Mouse (Mus musculus) layer of hippocampus, adult 18-20 months (tissue): ENCODE measurements around the gene Zfp579. TPM values are rescaled to one million over a fixed set of nuclear protein-coding genes. Genes with fewer than 3 reads are reported as not detected.

Experiments
- DNase-seq, 2 experiments: peaks; one replicate each; pipeline ENCODE4 v3.0.0; 2022; ENCODE audit warnings: low spot score in 2 of 2
- total RNA-seq, 2 experiments: library from RNA; stranded (reverse); gene quantifications; 2 replicates each; pipeline ENCODE4 v1.2.3; 2021

Gene Zfp579
- total RNA-seq, 2 experiments from 2014 or later, result 27.2 to 34.9 TPM

GRCm38 (mm10) chr7:4963527-4963926, 32.4 kb downstream of the Zfp579 start:
- DNase-seq, result no peak

DNA sequence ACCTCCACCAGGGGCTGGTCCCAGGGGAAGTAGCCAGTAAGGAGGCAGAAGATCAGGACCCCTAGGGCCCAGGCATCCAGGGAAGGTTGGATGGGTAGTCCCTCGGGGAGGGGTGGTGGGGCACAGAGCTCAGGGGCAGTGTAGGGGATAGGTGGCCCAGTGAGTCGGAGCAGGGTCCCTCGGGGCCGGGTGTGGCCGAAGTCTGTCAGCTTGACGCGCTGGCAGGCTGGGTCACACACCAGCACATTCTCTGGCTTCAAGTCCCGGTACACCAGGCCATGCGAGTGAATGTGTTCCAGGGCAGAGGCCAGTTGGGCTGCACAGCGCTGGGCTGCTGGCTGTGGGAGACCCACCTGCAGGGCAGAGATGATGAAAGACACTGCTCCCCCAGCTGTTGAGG, 38.6 kb downstream of the Zfp579 start:
- no peak for DNase-seq

- DNase-seq, result no peak
Measured at GRCm38 (mm10) chr7:4953815-4954445, 42.0 kb downstream of the Zfp579 start.

- DNase-seq, result no peak
Measured at GRCm38 (mm10) chr7:4950561-4951342, 45.2 kb downstream of the Zfp579 start.

GRCm38 (mm10) chr7:4948386-4948785, 47.6 kb downstream of the Zfp579 start:
- DNase-seq, result no peak

GRCm38 (mm10) chr7:4947855-4948254, 48.1 kb downstream of the Zfp579 start:
- peak in 1 of 2 experiments; percentile 22 for DNase-seq

- peak; percentile 87 to 98 for DNase-seq
Measured at GRCm38 (mm10) chr7:4943223-4943815, 52.6 kb downstream of the Zfp579 start.

DNA sequence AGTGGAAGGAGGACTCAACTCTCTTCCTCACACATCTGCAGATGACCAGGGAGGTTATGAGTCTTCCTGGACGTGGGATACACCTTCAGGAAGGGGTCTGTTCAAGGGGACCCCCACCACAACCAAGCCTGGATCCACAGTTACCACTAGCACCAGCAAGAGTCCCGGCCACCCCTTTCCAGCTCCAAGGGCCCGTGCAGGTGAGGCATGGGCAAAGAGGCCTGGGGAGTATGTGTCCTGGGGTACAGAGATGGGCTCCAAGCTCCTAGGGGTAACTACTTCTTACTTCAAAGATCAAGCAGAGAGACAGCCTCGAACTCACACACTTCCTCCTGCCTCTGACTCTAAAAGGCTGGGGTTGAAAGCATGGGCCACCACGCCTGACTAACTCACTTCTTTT, 53.3 kb downstream of the Zfp579 start:
- no peak for DNase-seq

DNA sequence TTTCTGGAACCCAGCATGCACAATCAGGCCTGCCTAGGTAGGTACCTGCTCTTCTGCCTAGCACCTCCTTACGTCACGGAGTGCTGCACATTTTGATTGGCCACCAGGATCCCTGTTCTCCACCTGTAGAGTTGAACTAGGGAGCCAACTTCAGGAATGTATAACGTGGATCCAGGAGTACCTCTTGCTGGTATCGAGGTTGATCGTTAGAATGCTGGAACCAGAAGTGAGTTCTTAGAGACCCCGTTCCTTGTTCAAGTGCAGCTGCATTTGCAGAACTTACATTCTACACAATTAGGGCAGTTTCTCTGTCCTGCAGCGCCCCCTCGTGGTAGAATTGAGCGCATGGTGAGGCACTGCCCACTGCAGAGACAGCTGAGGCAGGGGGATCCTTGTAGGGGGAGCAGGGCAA, 55.9 kb downstream of the Zfp579 start:
- DNase-seq, result peak in 1 of 2 experiments; percentile 85

DNA sequence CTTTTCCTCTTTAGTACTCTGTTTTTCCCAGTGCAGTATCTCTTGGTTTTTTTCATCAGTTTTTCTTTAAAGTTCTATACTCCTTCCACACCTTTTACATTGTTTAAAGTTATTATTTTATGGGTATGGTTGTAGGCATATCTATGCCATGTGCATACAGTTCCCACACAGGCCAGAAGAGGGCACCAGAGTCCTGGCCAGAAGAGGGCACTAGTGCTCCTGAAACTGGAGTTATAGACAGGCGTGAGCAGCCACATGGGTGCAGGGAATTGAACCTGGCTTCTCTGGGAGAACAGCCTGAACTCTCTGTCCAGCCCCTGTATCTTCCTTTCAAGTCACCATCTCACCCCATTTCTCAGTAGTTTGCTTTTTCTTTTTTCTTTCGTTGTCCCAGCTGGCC, 57.5 kb downstream of the Zfp579 start:
- peak in 1 of 2 experiments; percentile 71 for DNase-seq

DNA sequence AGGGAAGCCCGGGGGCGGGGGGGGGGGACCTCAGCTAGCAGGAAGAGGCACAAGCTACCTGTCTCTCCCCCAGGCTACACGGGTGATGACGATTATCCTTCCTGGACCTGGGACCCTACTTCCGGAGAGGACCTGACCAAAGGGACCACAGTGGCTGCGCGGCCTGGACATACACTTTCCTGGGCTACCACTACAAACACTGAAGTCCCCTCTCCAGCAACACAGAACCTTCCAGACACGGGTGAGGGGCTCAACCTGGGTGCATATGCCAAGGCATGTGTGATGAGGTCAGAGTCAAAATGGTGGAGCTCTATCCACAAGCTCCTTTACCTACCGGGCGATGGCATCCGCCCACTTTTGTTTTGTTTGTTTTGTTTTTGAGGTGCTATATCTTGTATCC, 58.6 kb downstream of the Zfp579 start:
- DNase-seq, result no peak

DNA sequence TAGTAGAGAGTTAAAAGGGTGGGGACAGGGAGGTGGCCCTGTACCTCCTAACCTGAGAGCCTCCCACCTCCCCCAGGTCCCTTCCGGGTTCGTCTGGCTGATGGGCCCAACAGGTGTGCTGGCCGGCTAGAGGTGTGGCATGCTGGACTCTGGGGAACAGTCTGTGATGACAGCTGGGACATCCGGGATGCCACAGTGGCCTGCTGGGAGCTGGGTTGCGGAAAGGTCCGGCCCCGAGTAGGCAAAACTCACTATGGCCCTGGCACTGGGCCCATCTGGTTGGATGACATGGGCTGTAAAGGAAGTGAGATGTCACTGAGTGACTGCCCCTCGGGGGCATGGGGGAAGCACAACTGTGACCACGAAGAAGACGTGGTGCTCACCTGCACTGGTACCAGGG, 59.1 kb downstream of the Zfp579 start:
- DNase-seq, result no peak

- no peak for DNase-seq
Measured at GRCm38 (mm10) chr7:4934160-4934914, 61.6 kb downstream of the Zfp579 start.

Other genes with a start within 250 kb of the Zfp579 start
- gene Cox6b2, start 243.1 kb downstream of the Zfp579 start, total RNA-seq, result 1 to 10 TPM; 9.0 to 9.6 TPM
- gene Fam71e2, start 224.9 kb downstream of the Zfp579 start, total RNA-seq, result not detected
- under 1 TPM; 0.15 to 0.27 TPM for gene Il11, start 213.3 kb downstream of the Zfp579 start, total RNA-seq
- not detected for gene Tmem190, start 213.2 kb downstream of the Zfp579 start, total RNA-seq
- gene Tmem238, start 206.5 kb downstream of the Zfp579 start, total RNA-seq, result 1 to 10 TPM; 2.8 to 2.9 TPM
- 100 to 1,000 TPM; 474 to 485 TPM for gene Rpl28, start 203.3 kb downstream of the Zfp579 start, total RNA-seq
- 100 to 1,000 TPM; 102 to 121 TPM for gene Ube2s, start 183.6 kb downstream of the Zfp579 start, total RNA-seq
- gene Shisa7, start 151.5 kb downstream of the Zfp579 start, total RNA-seq, result 100 to 1,000 TPM; 150 to 162 TPM
- gene Isoc2b, start 125.9 kb downstream of the Zfp579 start, total RNA-seq, result 1 to 10 TPM; 4.4 to 6.3 TPM
- 10 to 100 TPM; 14.9 to 15.9 TPM for gene Isoc2a, start 119.0 kb downstream of the Zfp579 start, total RNA-seq
- gene Gm36210, start 89.6 kb downstream of the Zfp579 start, total RNA-seq, result under 1 TPM in 1 of 2 experiments, not detected in 1; 0.25 TPM
- 10 to 100 TPM; 13.9 to 15.1 TPM for gene Zfp628, start 80.9 kb downstream of the Zfp579 start, total RNA-seq
- 100 to 1,000 TPM; 114 to 119 TPM for gene Nat14, start 74.1 kb downstream of the Zfp579 start, total RNA-seq
- gene Ssc5d, start 70.4 kb downstream of the Zfp579 start, total RNA-seq, result 1 to 10 TPM; 1.8 to 2.6 TPM
- gene Sbk2, start 31.8 kb downstream of the Zfp579 start, total RNA-seq, result under 1 TPM; 0.17 to 0.38 TPM
- gene Sbk3, start 25.0 kb downstream of the Zfp579 start, total RNA-seq, result 1 to 10 TPM in 1 of 2 experiments, under 1 TPM in 1; 0.62 to 1.0 TPM
- gene Zfp524, start 18.3 kb upstream of the Zfp579 start, total RNA-seq, result 1 to 10 TPM; 8.4 TPM
- 10 to 100 TPM; 20.8 to 24.5 TPM for gene Fiz1, start 18.5 kb upstream of the Zfp579 start, total RNA-seq
- not detected for gene Gm44973, start 19.3 kb upstream of the Zfp579 start, total RNA-seq
- gene Zfp865, start 24.2 kb upstream of the Zfp579 start, total RNA-seq, result 10 to 100 TPM; 35.9 TPM
- gene Ccdc106, start 24.4 kb upstream of the Zfp579 start, total RNA-seq, result 10 to 100 TPM; 60.6 to 68.5 TPM
- under 1 TPM in 1 of 2 experiments, not detected in 1; 0.45 TPM for gene 4632433K11Rik, start 38.0 kb upstream of the Zfp579 start, total RNA-seq
- 1 to 10 TPM; 4.3 to 5.1 TPM for gene Zfp784, start 42.3 kb upstream of the Zfp579 start, total RNA-seq
- gene Zfp580, start 55.4 kb upstream of the Zfp579 start, total RNA-seq, result 10 to 100 TPM; 28.7 to 31.7 TPM
- 100 to 1,000 TPM; 181 TPM for gene U2af2, start 66.0 kb upstream of the Zfp579 start, total RNA-seq
- 100 to 1,000 TPM; 558 to 565 TPM for gene Epn1, start 84.1 kb upstream of the Zfp579 start, total RNA-seq
- gene Rfpl4, start 120.8 kb upstream of the Zfp579 start, total RNA-seq, result not detected
- not detected for gene Rasl2-9, start 129.8 kb upstream of the Zfp579 start, total RNA-seq
- gene Vmn1r55, start 153.5 kb upstream of the Zfp579 start, total RNA-seq, result not detected
- not detected for gene Vmn1r56, start 200.6 kb upstream of the Zfp579 start, total RNA-seq
- gene Vmn1r57, start 222.3 kb upstream of the Zfp579 start, total RNA-seq, result not detected